Mouse (Mus musculus): ENCODE results near the gene Pomt1.

- no peak for TF ChIP-seq E2F4 (IDR thresholded peaks at IDR 0.05; ENCODE audit: insufficient read depth)
- no peak for TF ChIP-seq POLR2A (IDR thresholded peaks at IDR 0.05; ENCODE audit: insufficient read length, low read depth)
- TF ChIP-seq TCF12 (IDR thresholded peaks at IDR 0.05; ENCODE audit: insufficient read depth, poor library complexity, severe bottlenecking), result no peak
- no peak for TF ChIP-seq MYOD1 (IDR thresholded peaks at IDR 0.05; ENCODE audit: control insufficient read depth in 1 of 3, insufficient read length in 2 of 3, low read depth in 2 of 3)
- TF ChIP-seq CEBPB (IDR thresholded peaks at IDR 0.05; ENCODE audit: insufficient read depth, poor library complexity, severe bottlenecking), result no peak
- TF ChIP-seq MAX (IDR thresholded peaks at IDR 0.05; ENCODE audit: low read depth), result no peak
Observed at GRCm38 (mm10) chr2:32294348-32294747, 58.0 kb downstream of the Pomt1 start.

Measured in myocyte (in vitro differentiated cells).